Mouse (Mus musculus): Measurements from ENCODE around the gene Polr3c.
"Not testable (repeated sequence)": the region's sequence is repeated elsewhere in the genome, so short reads cannot be mapped to it uniquely, and the experiment has no call there.

The Polr3c gene

GRCm38 (mm10) chr3:96707903-96708683 is 19.3 kb downstream of the Polr3c start, which contains the start of gene Nudt17:
Gene Nudt17, minus strand, starts transcription at chr3:96708562.
- peak; percentile 86 for DNase-seq

- DNase-seq: no peak
Observed at GRCm38 (mm10) chr3:96706984-96707383, 20.4 kb downstream of the Polr3c start.

DNA sequence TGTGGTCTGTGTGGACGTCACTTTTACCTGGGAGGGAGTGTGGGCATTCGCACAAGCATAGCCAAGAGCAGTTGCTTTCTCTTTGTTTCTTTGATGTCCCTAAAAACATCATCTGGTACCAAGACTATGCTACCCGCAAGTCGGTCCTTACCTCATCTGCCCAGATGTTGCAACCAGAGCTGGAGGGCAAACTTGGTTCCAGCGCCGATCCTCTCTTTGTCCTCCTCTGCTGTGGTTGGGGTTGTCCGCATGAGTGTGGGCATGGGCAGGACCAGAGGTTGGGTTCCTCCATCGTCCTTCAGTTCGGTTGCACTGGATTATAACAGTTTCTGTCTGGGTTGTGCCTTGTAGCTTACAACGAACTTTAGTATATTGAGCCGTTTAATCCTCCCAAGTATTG is 21.2 kb downstream of the Polr3c start:
- no peak for DNase-seq

DNA sequence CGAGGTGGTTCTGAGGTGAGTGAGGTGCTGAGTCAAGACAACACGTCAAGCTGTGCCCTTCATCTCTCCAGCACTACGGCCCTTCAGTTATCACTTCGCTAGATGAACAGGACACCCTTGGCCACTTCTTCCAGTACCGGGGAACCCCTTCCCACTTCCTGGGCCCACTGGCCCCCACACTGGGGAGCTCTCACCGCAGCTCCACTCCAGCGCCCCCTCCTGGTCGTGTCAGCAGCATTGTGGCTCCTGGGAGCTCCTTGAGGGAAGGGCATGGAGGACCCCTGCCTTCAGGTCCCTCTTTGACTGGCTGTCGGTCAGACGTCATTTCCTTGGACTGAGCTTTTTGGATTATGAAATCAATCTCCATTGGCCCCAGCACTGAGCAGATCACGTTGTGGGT is 22.6 kb downstream of the Polr3c start:
- DNase-seq: peak; percentile 41

DNA sequence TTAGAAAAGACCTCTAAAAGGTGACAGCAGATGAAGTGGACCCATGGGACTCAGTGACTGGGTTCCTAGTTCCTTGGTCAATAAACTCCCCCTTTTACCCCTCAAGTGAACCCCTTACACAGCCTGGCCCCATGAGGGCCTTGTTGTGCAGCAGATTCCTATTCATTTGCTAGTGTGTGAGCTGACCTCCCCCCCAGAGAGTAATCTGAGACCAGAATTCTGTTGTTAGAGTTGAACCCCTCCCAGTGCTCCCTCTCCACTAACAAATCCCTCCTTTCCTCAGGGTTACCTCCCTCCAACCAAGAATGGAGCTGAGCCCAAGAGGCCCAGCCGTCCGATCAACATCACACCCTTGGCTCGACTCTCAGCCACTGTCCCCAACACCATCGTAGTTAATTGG is 26.4 kb downstream of the Polr3c start:
- no peak for DNase-seq

- peak; percentile 46 for DNase-seq
Observed at GRCm38 (mm10) chr3:96700376-96700775, 27.1 kb downstream of the Polr3c start.

- no peak for DNase-seq
Observed at GRCm38 (mm10) chr3:96698993-96699690, 28.3 kb downstream of the Polr3c start.

- peak; percentile 95 for DNase-seq
Observed at GRCm38 (mm10) chr3:96696766-96697732, 30.4 kb downstream of the Polr3c start.

DNA sequence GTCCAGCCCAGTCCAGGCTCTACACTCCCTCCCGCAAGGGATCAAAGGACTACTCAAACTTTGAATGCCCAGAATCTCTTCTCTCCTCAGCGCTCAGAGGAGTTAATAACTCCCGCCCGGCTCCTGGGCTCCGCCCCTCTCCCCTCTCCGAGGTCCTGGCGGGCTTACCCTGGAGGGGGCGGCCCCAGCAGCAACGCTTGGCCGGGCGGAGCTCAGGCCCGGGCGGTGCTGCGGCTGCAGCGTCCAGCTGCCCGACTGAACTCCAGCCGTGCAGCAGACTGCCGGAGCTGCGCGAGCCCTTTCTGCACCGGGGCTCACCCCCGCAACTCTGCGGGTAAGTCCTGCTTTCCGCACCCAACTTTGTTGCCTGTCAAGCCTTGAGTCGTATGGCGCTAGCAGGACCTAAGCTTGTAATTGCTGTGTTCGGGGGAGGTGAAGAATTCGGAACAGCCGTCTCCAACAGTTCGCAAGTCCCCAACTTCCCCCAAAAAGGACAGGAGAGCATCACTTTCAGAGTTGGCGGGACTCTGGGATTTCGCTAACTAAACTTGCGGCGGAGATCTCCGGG is 31.1 kb downstream of the Polr3c start, which contains the start of gene Pias3:
Pias3 (plus strand) TSS at position 187 of the 568 bp plus-strand sequence.
- DNase-seq: peak; percentile 95

DNA sequence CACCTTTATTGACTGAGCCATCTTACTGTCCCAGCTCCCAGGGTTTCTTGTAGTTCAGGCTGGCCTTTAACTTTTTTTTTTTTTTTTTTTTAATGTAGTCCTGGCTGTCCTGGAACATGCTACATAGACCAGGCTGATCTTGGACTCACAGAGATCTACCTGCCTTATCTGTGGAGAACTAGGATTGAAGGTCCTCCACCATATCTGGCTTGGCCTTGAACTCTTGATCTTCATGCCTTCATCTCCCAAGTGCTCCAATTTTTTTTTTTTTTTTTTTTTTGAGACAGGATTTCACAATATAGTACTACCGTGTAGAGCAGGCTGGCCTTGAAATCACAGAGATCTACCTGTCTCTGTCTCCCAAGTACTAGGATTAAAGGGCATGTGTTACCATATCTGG is 33.8 kb downstream of the Polr3c start:
- no peak for DNase-seq

GRCm38 (mm10) chr3:96692506-96692905 is 34.9 kb downstream of the Polr3c start:
- DNase-seq: peak; percentile 81

GRCm38 (mm10) chr3:96690298-96690697 is 37.1 kb downstream of the Polr3c start:
- no peak for DNase-seq

GRCm38 (mm10) chr3:96688854-96689253 is 38.6 kb downstream of the Polr3c start:
- no peak for DNase-seq

DNA sequence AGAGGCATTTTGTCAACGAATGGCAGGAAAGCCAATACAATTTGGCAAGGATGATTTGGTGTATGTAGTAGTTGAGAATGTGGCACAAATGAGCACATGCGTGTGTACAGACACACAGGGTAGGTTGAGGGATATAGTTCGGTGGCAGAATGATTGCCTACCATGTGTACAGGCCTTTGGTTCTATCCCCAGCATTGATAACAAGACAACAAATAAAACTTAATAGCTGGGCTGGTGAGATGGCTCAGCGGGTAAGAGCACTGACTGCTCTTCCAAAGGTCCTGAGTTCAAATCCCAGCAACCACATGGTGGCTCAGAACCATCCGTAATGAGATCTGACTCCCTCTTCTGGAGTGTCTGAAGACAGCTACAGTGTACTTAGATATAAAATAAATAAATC is 41.4 kb downstream of the Polr3c start:
- not testable (repeated sequence) for DNase-seq

GRCm38 (mm10) chr3:96684822-96685156 is 42.6 kb downstream of the Polr3c start:
- no peak for DNase-seq

DNA sequence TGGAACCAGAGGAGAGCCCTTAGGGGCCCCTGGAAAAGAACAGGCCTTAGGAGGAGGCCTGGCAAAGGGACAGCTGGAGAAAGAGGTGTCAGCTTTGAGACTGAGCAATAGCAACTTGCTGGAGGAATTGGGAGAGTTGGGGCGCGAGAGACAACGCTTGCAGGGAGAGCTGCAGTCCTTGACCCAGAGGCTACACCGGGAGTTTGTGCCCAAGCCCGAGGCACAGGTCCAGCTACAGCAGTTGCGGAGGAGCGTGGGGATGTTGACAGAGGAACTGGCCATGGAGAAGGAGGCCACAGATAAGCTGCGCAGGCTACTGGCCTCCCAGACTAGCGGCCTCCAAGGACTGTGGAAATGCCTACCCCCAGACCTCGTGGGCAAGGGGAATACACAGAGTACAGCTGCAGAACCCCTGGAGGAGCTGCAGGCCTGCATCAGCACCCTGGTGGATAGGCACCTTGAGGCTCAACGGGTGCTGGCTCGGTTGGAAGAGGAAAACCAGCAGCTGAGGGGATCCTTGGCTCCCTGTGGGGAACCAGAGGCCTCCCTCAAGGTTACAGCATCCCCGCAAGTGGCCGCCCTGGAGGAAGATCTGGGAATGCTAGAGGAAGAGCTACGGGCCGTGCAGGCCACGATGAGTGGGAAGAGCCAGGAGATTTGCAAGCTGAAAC is 43.1 kb downstream of the Polr3c start:
- no peak for DNase-seq

DNA sequence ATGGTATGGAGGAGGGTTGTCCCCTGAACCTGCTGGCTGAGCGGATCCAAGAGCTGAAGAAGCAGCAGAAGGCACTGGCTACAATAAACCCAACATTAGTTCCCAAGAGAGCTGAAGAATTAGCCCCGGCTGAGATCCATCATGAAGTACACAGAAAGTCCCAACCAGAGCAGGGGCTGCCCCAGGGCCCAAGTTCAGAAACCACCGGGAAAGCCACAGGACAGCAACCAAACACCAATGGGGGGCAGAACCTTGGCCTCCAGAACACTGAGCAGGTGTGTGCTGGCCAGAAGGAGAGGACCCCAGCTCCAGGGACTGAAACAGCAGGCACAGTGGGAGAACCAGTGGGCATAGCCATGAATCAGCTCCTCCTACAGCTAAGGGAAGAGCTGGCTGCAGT is 43.9 kb downstream of the Polr3c start:
- DNase-seq: no peak

DNA sequence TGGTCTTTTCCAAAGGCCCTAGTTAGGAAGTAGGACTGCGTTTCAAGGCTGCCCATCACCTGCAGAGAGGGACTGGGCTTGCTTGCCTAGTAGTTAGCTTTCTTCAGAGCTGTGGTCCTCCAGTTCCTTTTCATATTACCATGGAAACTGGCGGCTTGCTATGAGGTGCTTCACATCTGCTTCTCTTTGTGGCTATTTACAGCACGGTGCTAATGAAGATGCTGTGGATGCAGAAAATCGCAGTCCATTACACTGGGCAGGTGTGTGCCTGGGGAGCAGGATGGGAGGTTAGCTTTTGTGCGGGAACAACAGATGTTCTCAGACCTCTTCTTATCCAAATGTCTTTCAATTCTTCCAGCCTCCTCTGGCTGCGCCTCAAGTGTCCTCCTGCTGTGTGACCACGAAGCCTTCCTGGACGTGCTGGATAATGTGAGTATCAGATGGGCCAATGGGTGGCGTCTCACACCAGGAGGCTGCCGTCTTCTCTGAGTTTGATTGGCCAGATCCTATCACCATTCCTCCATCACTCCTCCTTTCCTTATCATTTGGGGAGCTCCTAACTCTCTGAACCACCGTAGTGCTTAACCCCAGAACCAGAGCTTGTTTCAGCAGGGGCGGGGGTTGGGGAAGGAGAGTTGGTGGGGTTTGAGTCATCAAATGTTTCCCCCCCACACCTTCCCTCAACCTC is 47.0 kb downstream of the Polr3c start:
- no peak for DNase-seq

DNA sequence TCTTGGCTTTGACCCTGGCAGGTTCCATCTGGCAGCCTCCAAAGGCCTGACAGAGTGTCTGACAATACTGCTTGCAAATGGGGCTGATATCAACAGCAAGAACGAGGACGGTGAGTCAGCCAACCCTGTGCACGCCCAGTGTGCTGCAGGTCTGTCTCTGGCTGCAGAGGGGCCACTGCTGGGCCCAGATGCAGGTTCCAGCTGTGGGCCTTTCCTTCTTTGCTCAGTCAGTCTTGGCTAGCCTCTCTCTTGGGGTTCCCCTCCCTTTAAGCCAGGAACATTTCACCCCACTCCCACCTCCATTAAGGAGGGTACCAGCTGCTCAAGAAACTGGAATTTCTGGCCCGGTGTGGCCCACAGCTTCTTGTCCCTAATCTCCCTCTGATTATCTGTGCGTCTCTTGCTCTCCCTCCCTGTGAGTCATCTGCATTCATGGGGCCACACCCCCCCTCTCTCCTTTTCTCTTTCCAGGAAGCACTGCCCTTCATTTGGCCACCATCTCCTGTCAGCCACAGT is 48.2 kb downstream of the Polr3c start:
- no peak for DNase-seq

DNA sequence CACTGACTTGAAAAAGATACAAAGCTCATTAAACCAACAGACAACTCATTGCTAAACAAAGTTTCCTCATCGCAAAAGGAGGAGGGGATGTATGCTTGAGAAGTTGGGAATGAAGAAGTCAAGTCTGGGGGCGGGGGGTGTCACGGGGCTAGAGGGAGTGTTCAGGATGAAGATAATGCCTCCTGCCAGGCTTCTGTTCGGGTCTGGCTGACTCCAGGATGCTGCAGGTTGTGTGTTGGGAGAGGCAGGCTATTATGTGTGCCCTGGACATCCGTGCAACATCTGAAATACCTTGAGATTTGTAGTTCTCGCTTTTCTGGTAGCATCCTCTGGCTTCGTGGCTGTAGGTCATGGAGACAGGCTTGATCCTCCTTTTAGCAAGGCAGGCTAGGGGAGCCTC is 49.0 kb downstream of the Polr3c start:
- DNase-seq: no peak

- no peak for DNase-seq
Observed at GRCm38 (mm10) chr3:96675690-96676089, 51.7 kb downstream of the Polr3c start.
